Mouse (Mus musculus): ENCODE measurements at regions not wholly inside any gene's neighbourhood (a gene's known extent, or its start where the extent isn't known, plus 50 kb on each side); places are given as distances from the start of the nearest gene placed in this dataset.
"Not testable (repeated sequence)": the region's sequence is repeated elsewhere in the genome, so short reads cannot be mapped to it uniquely, and the experiment has no call there.

DNA sequence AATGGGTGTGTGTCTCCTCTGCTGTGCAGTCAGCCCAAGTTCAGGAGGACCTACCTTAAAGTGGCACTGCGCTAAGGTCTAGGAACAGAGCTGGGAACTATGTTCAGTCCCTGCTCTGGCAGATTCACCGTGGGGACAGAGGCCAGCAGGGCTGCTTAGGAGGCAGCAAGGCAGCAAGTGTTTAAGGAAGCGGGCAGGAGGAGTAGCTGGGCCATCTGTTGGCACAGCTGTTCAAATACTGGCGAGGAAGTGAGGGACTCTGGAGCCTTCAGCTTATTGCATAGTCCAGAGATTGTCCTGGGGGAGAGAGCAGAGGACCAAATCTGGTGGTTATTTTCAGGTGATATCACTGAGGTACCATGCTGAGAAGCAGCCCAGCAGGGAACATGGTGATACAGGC is 64.9 kb upstream of the Gadl1 start:
- no peaks in the 10 kb centered on the region for H3K27me3 ChIP-seq (ENCODE audit: control insufficient read depth, insufficient read depth, low read length, poor library complexity, severe bottlenecking)

DNA sequence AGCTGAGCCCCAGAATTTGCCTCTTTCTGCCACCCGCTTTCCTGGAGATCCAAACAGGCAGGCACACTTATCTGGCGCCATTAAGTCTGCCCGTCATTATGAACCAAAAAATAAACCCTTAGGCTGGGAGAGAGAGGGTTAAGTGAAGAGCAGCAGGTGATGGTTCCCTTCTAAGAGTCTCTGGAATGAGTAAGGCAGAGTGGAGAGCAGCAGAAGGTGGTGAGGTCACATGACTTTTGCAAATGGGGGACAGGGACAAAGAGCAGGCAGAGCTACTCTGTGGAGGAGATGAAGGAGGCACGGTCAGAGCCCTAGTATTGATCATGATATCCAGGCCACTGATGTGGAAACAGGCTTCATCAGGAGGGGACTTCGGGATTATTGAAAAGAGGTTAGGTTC is 64.2 kb upstream of the Gadl1 start:
- H3K36me3 ChIP-seq (ENCODE audit: control insufficient read depth, insufficient read depth, low read length, poor library complexity, severe bottlenecking), result no peaks in the 10 kb centered on the region
- no peak for TF ChIP-seq POLR2A (IDR thresholded peaks at IDR 0.05; ENCODE audit: insufficient read depth, low read length)
- TF ChIP-seq EP300 (IDR thresholded peaks at IDR 0.05; ENCODE audit: insufficient read depth, low read depth, low read length), result no peak
- TF ChIP-seq CTCF (IDR thresholded peaks at IDR 0.05; ENCODE audit: low read depth, low read length), result no peak
- no peak overlapping the region for H3K27ac ChIP-seq (ENCODE audit: insufficient read depth, low read length)
- no peaks in the 10 kb centered on the region for H3K27me3 ChIP-seq (ENCODE audit: control insufficient read depth, insufficient read depth, low read length, poor library complexity, severe bottlenecking)
- no peak overlapping the region for H3K9ac ChIP-seq (ENCODE audit: low read depth, poor library complexity, severe bottlenecking)
- H3K4me3 ChIP-seq (ENCODE audit: low read depth, low read length), result no peak overlapping the region
- H3K4me1 ChIP-seq (ENCODE audit: control insufficient read depth, insufficient read depth, low read length), result no peaks in the 10 kb centered on the region
- no peaks in the 10 kb centered on the region for H3K9me3 ChIP-seq (replicated peaks; ENCODE audit: control insufficient read depth, insufficient read depth, low read length, poor library complexity, severe bottlenecking)

More for the DNA sequence above, 64.9 kb upstream of the Gadl1 start:
- Histone ChIP-seq H3K4me3 (ENCODE audit: low read depth, low read length) (no peak overlapping the region), H3K4me1 (ENCODE audit: control insufficient read depth, insufficient read depth, low read length) (no peaks in the 10 kb centered on the region), H3K27ac (ENCODE audit: insufficient read depth, low read length) (no peak overlapping the region), H3K9ac (ENCODE audit: low read depth, poor library complexity, severe bottlenecking) (no peak overlapping the region), H3K9me3 (replicated peaks; ENCODE audit: control insufficient read depth, insufficient read depth, low read length, poor library complexity, severe bottlenecking) (no peaks in the 10 kb centered on the region), H3K36me3 (ENCODE audit: control insufficient read depth, insufficient read depth, low read length, poor library complexity, severe bottlenecking) (no peaks in the 10 kb centered on the region)
- no peak for TF ChIP-seq EP300 (IDR thresholded peaks at IDR 0.05; ENCODE audit: insufficient read depth, low read depth, low read length)
- TF ChIP-seq POLR2A (IDR thresholded peaks at IDR 0.05; ENCODE audit: insufficient read depth, low read length), result no peak
- no peak for TF ChIP-seq CTCF (IDR thresholded peaks at IDR 0.05; ENCODE audit: low read depth, low read length)

GRCm38 (mm10) chr9:115847289-115848074 is 61.8 kb upstream of the Gadl1 start:
- Histone ChIP-seq H3K36me3 (ENCODE audit: control insufficient read depth, insufficient read depth, low read length, poor library complexity, severe bottlenecking) (no peaks in the 10 kb centered on the region), H3K27ac (ENCODE audit: insufficient read depth, low read length) (no peak overlapping the region), H3K4me1 (ENCODE audit: control insufficient read depth, insufficient read depth, low read length) (no peaks in the 10 kb centered on the region), H3K27me3 (ENCODE audit: control insufficient read depth, insufficient read depth, low read length, poor library complexity, severe bottlenecking) (no peaks in the 10 kb centered on the region), H3K4me3 (ENCODE audit: low read depth, low read length) (no peak overlapping the region), H3K9ac (ENCODE audit: low read depth, poor library complexity, severe bottlenecking) (no peak overlapping the region), H3K9me3 (replicated peaks; ENCODE audit: control insufficient read depth, insufficient read depth, low read length, poor library complexity, severe bottlenecking) (no peaks in the 10 kb centered on the region)
- TF ChIP-seq EP300 (IDR thresholded peaks at IDR 0.05; ENCODE audit: insufficient read depth, low read depth, low read length) (no peak), CTCF (IDR thresholded peaks at IDR 0.05; ENCODE audit: low read depth, low read length) (no peak), POLR2A (IDR thresholded peaks at IDR 0.05; ENCODE audit: insufficient read depth, low read length) (no peak)

GRCm38 (mm10) chr9:115853210-115853842 is 55.9 kb upstream of the Gadl1 start:
- H3K27me3 ChIP-seq (ENCODE audit: control insufficient read depth, insufficient read depth, low read length, poor library complexity, severe bottlenecking); H3K4me3 ChIP-seq (ENCODE audit: low read depth, low read length); H3K9me3 ChIP-seq (replicated peaks; ENCODE audit: control insufficient read depth, insufficient read depth, low read length, poor library complexity, severe bottlenecking); H3K27ac ChIP-seq (ENCODE audit: insufficient read depth, low read length); H3K36me3 ChIP-seq (ENCODE audit: control insufficient read depth, insufficient read depth, low read length, poor library complexity, severe bottlenecking); H3K9ac ChIP-seq (ENCODE audit: low read depth, poor library complexity, severe bottlenecking); H3K4me1 ChIP-seq (ENCODE audit: control insufficient read depth, insufficient read depth, low read length): not testable (repeated sequence)

- Histone ChIP-seq H3K4me1 (ENCODE audit: control insufficient read depth, insufficient read depth, low read length) (no peaks in the 10 kb centered on the region), H3K4me3 (ENCODE audit: low read depth, low read length) (no peak overlapping the region), H3K9me3 (replicated peaks; ENCODE audit: control insufficient read depth, insufficient read depth, low read length, poor library complexity, severe bottlenecking) (no peaks in the 10 kb centered on the region; the same call in 1 of the 2 replicates), H3K27me3 (ENCODE audit: control insufficient read depth, insufficient read depth, low read length, poor library complexity, severe bottlenecking) (no peaks in the 10 kb centered on the region), H3K36me3 (ENCODE audit: control insufficient read depth, insufficient read depth, low read length, poor library complexity, severe bottlenecking) (no peaks in the 10 kb centered on the region), H3K27ac (ENCODE audit: insufficient read depth, low read length) (no peak overlapping the region), H3K9ac (ENCODE audit: low read depth, poor library complexity, severe bottlenecking) (no peak overlapping the region)
- TF ChIP-seq POLR2A (IDR thresholded peaks at IDR 0.05; ENCODE audit: insufficient read depth, low read length), result no peak
These were observed 52.0 kb upstream of the Gadl1 start for GRCm38 (mm10) chr9:115857301-115857700.

GRCm38 (mm10) chr9:115858848-115859247 is 50.4 kb upstream of the Gadl1 start:
- Histone ChIP-seq H3K36me3 (ENCODE audit: control insufficient read depth, insufficient read depth, low read length, poor library complexity, severe bottlenecking) (no peaks in the 10 kb centered on the region), H3K9me3 (replicated peaks; ENCODE audit: control insufficient read depth, insufficient read depth, low read length, poor library complexity, severe bottlenecking) (no peaks in the 10 kb centered on the region; the same call in 1 of the 2 replicates), H3K9ac (ENCODE audit: low read depth, poor library complexity, severe bottlenecking) (no peak overlapping the region), H3K27ac (ENCODE audit: insufficient read depth, low read length) (no peak overlapping the region), H3K4me3 (ENCODE audit: low read depth, low read length) (no peak overlapping the region), H3K27me3 (ENCODE audit: control insufficient read depth, insufficient read depth, low read length, poor library complexity, severe bottlenecking) (no peaks in the 10 kb centered on the region), H3K4me1 (ENCODE audit: control insufficient read depth, insufficient read depth, low read length) (no peaks in the 10 kb centered on the region)
- TF ChIP-seq POLR2A (IDR thresholded peaks at IDR 0.05; ENCODE audit: insufficient read depth, low read length), result no peak
- TF ChIP-seq CTCF (IDR thresholded peaks at IDR 0.05; ENCODE audit: low read depth, low read length), result peak; percentile 58
- TF ChIP-seq EP300 (IDR thresholded peaks at IDR 0.05; ENCODE audit: insufficient read depth, low read depth, low read length), result no peak

Measured in ES-Bruce4 (cell line).